Mouse (Mus musculus) ES-E14 (cell line): ENCODE data around the gene Krtap16-1. TPM values are rescaled to one million over a fixed set of nuclear protein-coding genes. Genes with fewer than 3 reads are reported as not detected.

ENCODE experiments used
- DNase-seq: peaks from one replicate; pipeline ENCODE4 v3.0.0-alpha.2; 2013; ENCODE audit warnings: low read depth, low spot score
- H3K27ac ChIP-seq: 2 replicates; pipeline ENCODE4 v1.5.1; 2012; ENCODE audit warnings: low read depth, mild to moderate bottlenecking, low read length, moderate library complexity, mixed read lengths; ENCODE audit not compliant: poor library complexity, insufficient read depth, severe bottlenecking
- H3K36me3 ChIP-seq: 2 replicates; pipeline ENCODE4 v1.6.1; 2012; ENCODE audit warnings: mild to moderate bottlenecking, low read length, moderate library complexity, mixed read lengths; ENCODE audit not compliant: control insufficient read depth, poor library complexity, insufficient read depth, severe bottlenecking
- H3K4me1 ChIP-seq, 2 experiments: fragments of 150-350 bp in 1 of 2; sonication (generic) in 1 of 2; 2 replicates each; pipeline ENCODE4 v1.6.1; 2012; ENCODE audit warnings: low read length in 2 of 2, mild to moderate bottlenecking in 1 of 2, mixed read lengths in 1 of 2; ENCODE audit not compliant: control insufficient read depth in 2 of 2, insufficient read depth in 2 of 2, poor library complexity in 1 of 2
- H3K4me3 ChIP-seq, 2 experiments: fragments of 150-350 bp in 1 of 2; sonication (generic) in 1 of 2; 2 replicates each; pipeline ENCODE4 v1.5.1; 2012; ENCODE audit warnings: low read length in 2 of 2, low read depth in 1 of 2, mild to moderate bottlenecking in 1 of 2, mixed read lengths in 1 of 2; ENCODE audit not compliant: insufficient read depth in 1 of 2, poor library complexity in 1 of 2, severe bottlenecking in 1 of 2
- H3K9ac ChIP-seq: 2 replicates; pipeline ENCODE4 v1.6.1; 2012; ENCODE audit warnings: low read depth, mild to moderate bottlenecking, low read length, mixed read lengths; ENCODE audit not compliant: poor library complexity, insufficient read depth, severe bottlenecking
- H3K9me3 ChIP-seq: fragments of 150-350 bp; sonication (generic); 2 replicates; pipeline ENCODE4 v1.6.1; 2012; ENCODE audit warnings: low read depth, mild to moderate bottlenecking, low read length; ENCODE audit not compliant: control insufficient read depth, insufficient read depth
- CHD2 ChIP-seq: IDR thresholded peaks from 2 replicates; pipeline ENCODE4 v1.6.1; 2014; ENCODE audit warnings: mild to moderate bottlenecking, low read depth, low read length, inconsistent platforms
- HCFC1 ChIP-seq: IDR thresholded peaks from 2 replicates; pipeline ENCODE4 v1.6.1; 2012; ENCODE audit warnings: low read length, inconsistent platforms, borderline replicate concordance; ENCODE audit not compliant: insufficient read depth
- MAFK ChIP-seq: IDR thresholded peaks from 2 replicates; pipeline ENCODE4 v1.6.1; 2014; ENCODE audit warnings: mild to moderate bottlenecking, low read depth, low read length, inconsistent platforms; ENCODE audit not compliant: insufficient read depth
- ZC3H11A ChIP-seq: IDR thresholded peaks from 2 replicates; pipeline ENCODE4 v1.6.1; 2012; ENCODE audit warnings: low read depth, mild to moderate bottlenecking, inconsistent platforms, low read length, borderline replicate concordance
- ZNF384 ChIP-seq: IDR thresholded peaks from 2 replicates; pipeline ENCODE4 v1.6.1; 2012; ENCODE audit warnings: low read depth, low read length, inconsistent platforms
- in situ Hi-C, 2 experiments: fragments of 600-800 bp; cut with MboI; formaldehyde crosslinking; loops; one replicate each; pipeline ENCODE4 v1.15.1; 2025; ENCODE audit warnings: low sequenced_read_pairs in 2 of 2, inconsistent platforms in 1 of 2; ENCODE audit not compliant: unreplicated experiment in 2 of 2
- total RNA-seq: library from RNA; depleted of rRNA; stranded (reverse); fragments of 300-350 nt; gene quantifications from 2 replicates; pipeline ENCODE4 v1.2.3, GENCODE M21; 2012

The Krtap16-1 gene
- total RNA-seq, 1 experiment = not detected

- Histone ChIP-seq H3K9me3 (no peaks in the 10 kb centered on the region), H3K4me1 (no peaks in the 10 kb centered on the region), H3K36me3 (no peaks in the 10 kb centered on the region), H3K4me3 (no peak overlapping the region), H3K9ac (no peak overlapping the region), H3K27ac (no peak overlapping the region)
- TF ChIP-seq ZC3H11A (no peak), ZNF384 (no peak), HCFC1 (no peak), MAFK (no peak), CHD2 (no peak)
- in situ Hi-C loops = no loop called here
- DNase-seq = no peak
These were observed 4.2 kb upstream of the Krtap16-1 start for GRCm38 (mm10) chr11:99990571-99990970.

DNA sequence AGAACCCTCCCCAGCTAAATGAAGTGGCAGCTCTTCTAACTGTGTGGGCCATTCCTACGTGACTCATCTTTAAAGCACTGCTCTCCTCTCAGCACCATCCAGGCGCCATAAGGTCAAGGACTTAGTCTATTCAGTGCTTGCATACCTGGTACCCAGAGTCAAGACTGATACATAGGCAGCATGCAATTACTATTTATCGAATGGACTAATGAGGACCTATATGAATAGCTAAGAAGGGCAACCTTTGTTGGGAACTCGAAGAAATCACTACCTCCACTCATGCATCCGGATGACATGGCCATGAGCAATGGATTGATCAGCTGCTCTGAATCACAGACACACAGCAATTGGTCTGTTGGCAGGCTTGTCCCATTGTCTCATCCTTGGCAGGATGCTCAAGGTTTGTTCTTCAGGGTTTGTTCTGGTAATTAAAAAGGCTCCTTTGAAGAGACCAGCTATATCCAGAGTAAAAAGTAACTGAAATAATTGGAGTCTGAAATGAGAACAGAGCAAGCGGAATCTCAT is 3.5 kb upstream of the Krtap16-1 start:
- Histone ChIP-seq H3K9me3 (no peaks in the 10 kb centered on the region), H3K4me3 (no peak overlapping the region), H3K9ac (no peak overlapping the region), H3K4me1 (no peaks in the 10 kb centered on the region), H3K27ac (no peak overlapping the region), H3K36me3 (no peaks in the 10 kb centered on the region)
- in situ Hi-C loops = no loop called here
- TF ChIP-seq ZNF384 (no peak), MAFK (no peak)
- DNase-seq = no peak

DNA sequence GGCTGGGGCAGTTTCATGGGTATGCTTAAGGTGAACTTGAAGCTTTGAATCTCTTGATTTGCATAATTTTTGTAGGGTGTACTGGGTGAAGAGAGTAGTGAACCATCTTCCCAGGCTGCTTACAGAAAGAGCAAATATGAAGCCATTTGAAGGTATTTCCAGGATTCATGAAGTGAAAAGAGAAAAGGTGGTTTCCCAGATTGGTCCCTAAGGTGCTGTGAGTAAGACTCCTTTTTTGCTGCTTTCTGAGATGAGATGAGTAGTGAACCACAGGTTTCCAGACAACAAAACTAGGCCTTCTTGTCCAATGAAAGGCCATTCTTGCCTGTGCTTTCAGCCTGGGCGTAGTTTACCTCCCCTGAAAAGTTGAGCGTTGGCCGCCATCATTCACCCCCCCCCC is 2.1 kb upstream of the Krtap16-1 start:
- H3K27ac ChIP-seq = no peak overlapping the region
- H3K9ac ChIP-seq = no peak overlapping the region
- in situ Hi-C loops = no loop called here
- DNase-seq = no peak
- H3K4me1 ChIP-seq = no peaks in the 10 kb centered on the region
- no peak overlapping the region for H3K4me3 ChIP-seq
- H3K36me3 ChIP-seq = no peaks in the 10 kb centered on the region
- TF ChIP-seq CHD2 (no peak), ZNF384 (no peak), HCFC1 (no peak), ZC3H11A (no peak), MAFK (no peak)
- no peaks in the 10 kb centered on the region for H3K9me3 ChIP-seq

DNA sequence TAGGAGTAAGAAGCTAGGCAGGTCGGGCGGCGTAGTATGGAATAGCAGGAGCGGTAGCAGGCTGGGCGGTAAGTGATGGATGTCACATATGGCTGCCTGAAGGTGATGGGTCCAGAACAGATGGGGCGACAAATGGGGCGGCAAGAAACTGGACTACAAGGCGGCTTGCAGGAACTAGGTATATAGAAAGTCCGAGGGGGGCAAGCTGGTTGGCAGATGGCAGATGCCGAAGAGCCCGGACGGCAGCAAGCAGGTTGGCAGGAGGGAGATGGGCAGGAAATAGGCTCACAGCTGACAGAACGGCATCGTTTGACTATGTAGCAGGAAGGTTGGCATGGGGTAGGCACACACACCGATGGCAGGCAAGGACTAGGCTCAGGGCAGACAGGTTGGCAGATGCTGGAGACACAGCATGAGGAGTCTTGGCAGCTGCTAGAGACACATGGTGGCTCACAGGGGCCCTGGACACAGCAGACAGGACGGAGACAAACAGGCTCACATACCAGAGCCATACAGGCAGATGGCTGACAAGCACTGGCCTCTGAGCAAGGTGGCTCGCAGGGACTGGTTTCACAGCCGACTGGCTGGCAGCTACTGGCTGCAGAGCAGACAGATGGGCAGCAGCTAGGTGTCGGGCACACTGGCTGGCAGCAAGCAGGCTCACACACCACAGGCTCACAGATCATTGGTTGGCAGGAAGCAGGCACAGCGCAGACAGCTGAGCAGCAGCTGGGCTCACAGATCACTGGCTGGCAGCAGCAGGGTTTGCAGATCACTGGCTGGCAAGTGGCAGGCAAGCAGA is 905 bp downstream of the Krtap16-1 start:
- H3K9me3 ChIP-seq = no peaks in the 10 kb centered on the region
- no peak overlapping the region for H3K9ac ChIP-seq
- H3K27ac ChIP-seq = no peak overlapping the region
- H3K4me3 ChIP-seq = no peak overlapping the region
- no peaks in the 10 kb centered on the region for H3K4me1 ChIP-seq
- in situ Hi-C loops = no loop called here
- DNase-seq = no peak
- no peak for TF ChIP-seq HCFC1
- no peak for TF ChIP-seq ZNF384
- TF ChIP-seq MAFK = no peak
- TF ChIP-seq CHD2 = no peak
- no peak for TF ChIP-seq ZC3H11A
- H3K36me3 ChIP-seq = no peaks in the 10 kb centered on the region

- Histone ChIP-seq H3K9ac (no peak overlapping the region), H3K36me3 (no peaks in the 10 kb centered on the region), H3K9me3 (no peaks in the 10 kb centered on the region), H3K4me3 (no peak overlapping the region), H3K27ac (no peak overlapping the region), H3K4me1 (no peaks in the 10 kb centered on the region)
- in situ Hi-C loops = no loop called here
- no peak for DNase-seq
- TF ChIP-seq ZC3H11A = no peak
- no peak for TF ChIP-seq MAFK
- TF ChIP-seq ZNF384 = no peak
- no peak for TF ChIP-seq HCFC1
- no peak for TF ChIP-seq CHD2
These were observed 3.0 kb downstream of the Krtap16-1 start for GRCm38 (mm10) chr11:99983442-99983841.
